Mouse (Mus musculus): ENCODE data around the gene Naa15. TPM values are rescaled to one million over a fixed set of nuclear protein-coding genes. Genes with fewer than 3 reads are reported as not detected.

The Naa15 gene
- polyA plus RNA-seq (2016; fragmentation: Nextera tagmentation; extraction: Ambion mirVana), result 58.0 and 65.4 TPM in 2 replicates

- Histone ChIP-seq H3K9me3 (no peaks in the 10 kb centered on the region), H3K36me3 (no peaks in the 10 kb centered on the region), H3K27me3 (no peaks in the 10 kb centered on the region), H3K27ac (peak within 1 kb of the TSS; percentile 94), H3K4me2 (replicated peaks) (peak within 1 kb of the TSS; percentile 76), H3K4me3 (peak within 1 kb of the TSS; percentile 99), H3K9ac (peak within 1 kb of the TSS; percentile 98), H3K4me1 (peaks cover 16% of the 10 kb centered on the region)
- 5% methylated on average over 43 of the region's 43 CpGs for WGBS
- ATAC-seq (ENCODE audit: insufficient number of reproducible peaks, insufficient read depth, low FRiP score, low TSS enrichment), result peak; percentile 83
Observed at GRCm38 (mm10) chr3:51415098-51416072, at the start of gene Naa15. Gene Naa15 (plus strand): TSS chr3:51415148.

DNA sequence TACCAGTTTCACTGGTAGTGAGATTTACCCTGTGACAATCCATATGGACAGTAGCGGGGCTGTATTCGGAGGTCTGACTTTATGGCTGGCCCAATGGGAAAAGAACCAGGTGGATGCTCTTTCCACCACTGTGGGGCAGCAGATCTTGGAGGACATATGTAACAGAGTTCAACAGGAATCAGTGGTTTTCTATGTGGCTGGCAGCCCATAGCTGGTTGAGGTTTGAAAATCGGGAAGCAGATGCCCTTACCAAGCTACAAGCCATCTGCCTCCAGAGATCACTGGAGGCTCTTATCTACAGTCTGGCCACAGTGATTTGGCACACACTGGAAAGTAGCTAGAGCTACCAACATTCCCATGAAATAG lies 49.4 kb upstream of the Naa15 start:
- ATAC-seq (ENCODE audit: insufficient number of reproducible peaks, insufficient read depth, low FRiP score, low TSS enrichment), result no peak
- Histone ChIP-seq H3K9ac (peak overlapping the region; percentile 59), H3K4me2 (replicated peaks) (peak overlapping the region; percentile 81), H3K36me3 (no peaks in the 10 kb centered on the region), H3K4me3 (peak overlapping the region; percentile 46), H3K9me3 (no peaks in the 10 kb centered on the region), H3K4me1 (peaks cover 7% of the 10 kb centered on the region; the same call in 1 of the 2 replicates), H3K27ac (no peak overlapping the region), H3K27me3 (0 out of 2 replicates have a peak, but pooled peaks cover 3% of the 10 kb centered on the region)
- WGBS, result 21% methylated on average over 3 of the region's 3 CpGs

- no peak for ATAC-seq (ENCODE audit: insufficient number of reproducible peaks, insufficient read depth, low FRiP score, low TSS enrichment)
- Histone ChIP-seq H3K27ac (no peak overlapping the region), H3K4me3 (no peak overlapping the region), H3K4me1 (peaks cover 7% of the 10 kb centered on the region; the same call in 1 of the 2 replicates), H3K9ac (no peak overlapping the region), H3K9me3 (no peaks in the 10 kb centered on the region), H3K36me3 (no peaks in the 10 kb centered on the region), H3K27me3 (0 out of 2 replicates have a peak, but pooled peaks cover 3% of the 10 kb centered on the region), H3K4me2 (replicated peaks) (no peak overlapping the region)
- WGBS, result 68% methylated on average over 4 of the region's 4 CpGs
Observed at GRCm38 (mm10) chr3:51366926-51367325, 48.0 kb upstream of the Naa15 start.

- Histone ChIP-seq H3K36me3 (no peaks in the 10 kb centered on the region), H3K9ac (no peak overlapping the region), H3K4me2 (replicated peaks) (no peak overlapping the region), H3K27ac (no peak overlapping the region), H3K4me1 (peaks cover 7% of the 10 kb centered on the region; the same call in 1 of the 2 replicates), H3K27me3 (0 out of 2 replicates have a peak, but pooled peaks cover 3% of the 10 kb centered on the region), H3K4me3 (no peak overlapping the region), H3K9me3 (no peaks in the 10 kb centered on the region)
- WGBS, result 83% methylated on average over 4 of the region's 4 CpGs
- no peak for ATAC-seq (ENCODE audit: insufficient number of reproducible peaks, insufficient read depth, low FRiP score, low TSS enrichment)
Observed at GRCm38 (mm10) chr3:51368011-51368410, 46.9 kb upstream of the Naa15 start.

- Histone ChIP-seq H3K4me3 (no peak overlapping the region), H3K27ac (no peak overlapping the region), H3K9me3 (no peaks in the 10 kb centered on the region), H3K9ac (no peak overlapping the region), H3K4me2 (replicated peaks) (no peak overlapping the region), H3K36me3 (no peaks in the 10 kb centered on the region), H3K27me3 (no peaks in the 10 kb centered on the region), H3K4me1 (no peaks in the 10 kb centered on the region)
- 76% methylated on average over 2 of the region's 2 CpGs for WGBS
- no peak for ATAC-seq (ENCODE audit: insufficient number of reproducible peaks, insufficient read depth, low FRiP score, low TSS enrichment)
Observed at GRCm38 (mm10) chr3:51371826-51372225, 43.1 kb upstream of the Naa15 start.

GRCm38 (mm10) chr3:51372883-51373282 lies 42.1 kb upstream of the Naa15 start:
- Histone ChIP-seq H3K36me3 (no peaks in the 10 kb centered on the region), H3K4me1 (no peaks in the 10 kb centered on the region), H3K9me3 (no peaks in the 10 kb centered on the region), H3K27me3 (no peaks in the 10 kb centered on the region), H3K27ac (no peak overlapping the region), H3K4me2 (replicated peaks) (no peak overlapping the region), H3K9ac (no peak overlapping the region), H3K4me3 (no peak overlapping the region)
- no peak for ATAC-seq (ENCODE audit: insufficient number of reproducible peaks, insufficient read depth, low FRiP score, low TSS enrichment)
- WGBS, result 65% methylated on average over 5 of the region's 5 CpGs

DNA sequence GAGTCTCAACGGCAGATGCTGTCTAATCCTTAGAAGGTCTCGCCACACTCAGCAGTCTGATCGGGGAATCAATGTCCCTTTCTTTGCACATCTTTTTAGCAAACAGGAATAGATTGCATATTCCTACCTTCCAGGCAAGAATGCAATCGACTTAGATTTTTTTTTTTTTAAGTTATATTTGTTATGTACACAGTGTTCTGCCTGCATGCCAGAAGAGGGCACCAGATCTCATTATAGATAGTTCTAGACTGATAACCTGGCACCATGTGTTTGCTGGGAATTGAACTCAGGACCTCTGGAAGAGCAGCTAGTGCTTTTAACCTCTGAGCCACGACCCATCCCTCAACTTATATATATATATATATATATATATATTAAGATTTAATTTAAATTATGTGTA lies 41.4 kb upstream of the Naa15 start:
- WGBS, result 71% methylated on average over 5 of the region's 5 CpGs
- Histone ChIP-seq H3K9ac (no peak overlapping the region), H3K4me3 (no peak overlapping the region), H3K27ac (no peak overlapping the region), H3K4me1 (0 out of 2 replicates have a peak, but pooled peaks cover 3% of the 10 kb centered on the region), H3K4me2 (replicated peaks) (no peak overlapping the region), H3K27me3 (no peaks in the 10 kb centered on the region), H3K9me3 (no peaks in the 10 kb centered on the region), H3K36me3 (no peaks in the 10 kb centered on the region)
- ATAC-seq (ENCODE audit: insufficient number of reproducible peaks, insufficient read depth, low FRiP score, low TSS enrichment), result no peak

- H3K27ac ChIP-seq, result no peak overlapping the region
- H3K9me3 ChIP-seq, result no peaks in the 10 kb centered on the region
- WGBS, result 84% methylated on average over 19 of the region's 19 CpGs
- H3K4me2 ChIP-seq (replicated peaks), result no peak overlapping the region
- H3K27me3 ChIP-seq, result no peaks in the 10 kb centered on the region
- no peak for ATAC-seq (ENCODE audit: insufficient number of reproducible peaks, insufficient read depth, low FRiP score, low TSS enrichment)
- 0 out of 2 replicates have a peak, but pooled peaks cover 3% of the 10 kb centered on the region for H3K4me1 ChIP-seq
- H3K4me3 ChIP-seq, result no peak overlapping the region
- H3K36me3 ChIP-seq, result no peaks in the 10 kb centered on the region
- H3K9ac ChIP-seq, result no peak overlapping the region
Observed at GRCm38 (mm10) chr3:51375307-51376265, 39.4 kb upstream of the Naa15 start.

- Histone ChIP-seq H3K4me2 (replicated peaks) (peak overlapping the region; percentile 43), H3K4me3 (peak overlapping the region; percentile 28), H3K27me3 (no peaks in the 10 kb centered on the region), H3K36me3 (no peaks in the 10 kb centered on the region), H3K9ac (no peak overlapping the region), H3K4me1 (0 out of 2 replicates have a peak, but pooled peaks cover 3% of the 10 kb centered on the region), H3K27ac (no peak overlapping the region), H3K9me3 (no peaks in the 10 kb centered on the region)
- no peak for ATAC-seq (ENCODE audit: insufficient number of reproducible peaks, insufficient read depth, low FRiP score, low TSS enrichment)
- WGBS, result 36% methylated on average over 31 of the region's 31 CpGs
Observed at GRCm38 (mm10) chr3:51377878-51378664, 36.9 kb upstream of the Naa15 start.

DNA sequence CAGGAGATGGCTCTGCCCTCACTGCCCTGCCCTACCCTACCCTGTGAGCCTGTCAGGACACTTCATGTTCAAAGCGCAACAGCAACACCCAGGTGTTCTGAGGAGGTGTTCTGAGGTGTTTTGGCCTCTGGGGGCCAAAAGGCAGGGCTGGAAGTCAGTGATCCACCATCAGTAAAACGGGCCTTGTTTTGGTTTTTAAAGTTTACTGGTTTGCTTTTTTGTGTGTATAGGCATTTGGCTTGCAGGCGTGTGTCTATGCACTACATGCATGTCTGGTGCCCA lies 36.3 kb upstream of the Naa15 start:
- Histone ChIP-seq H3K9ac (no peak overlapping the region), H3K27me3 (no peaks in the 10 kb centered on the region), H3K4me3 (peak overlapping the region; percentile 28; the same call in 1 of the 2 replicates), H3K9me3 (no peaks in the 10 kb centered on the region), H3K4me2 (replicated peaks) (peak overlapping the region; percentile 43), H3K36me3 (no peaks in the 10 kb centered on the region), H3K4me1 (0 out of 2 replicates have a peak, but pooled peaks cover 3% of the 10 kb centered on the region), H3K27ac (no peak overlapping the region)
- no peak for ATAC-seq (ENCODE audit: insufficient number of reproducible peaks, insufficient read depth, low FRiP score, low TSS enrichment)
- WGBS, result 78% methylated on average over 3 of the region's 3 CpGs

All from embryonic facial prominence, embryonic 12.5 days (tissue).